Mouse (Mus musculus) ES-Bruce4 (cell line): Measurements from ENCODE around the gene Dusp16.

ENCODE experiments used
- CTCF ChIP-seq: IDR thresholded peaks from one replicate; pipeline ENCODE4 v1.8.1; 2011; ENCODE audit warnings: low read depth, low read length
- EP300 ChIP-seq: IDR thresholded peaks from 2 replicates; pipeline ENCODE4 v1.6.1; 2011; ENCODE audit warnings: low read depth, low read length; ENCODE audit not compliant: insufficient read depth
- POLR2A ChIP-seq: IDR thresholded peaks from one replicate; pipeline ENCODE4 v1.8.1; 2011; ENCODE audit warnings: low read length; ENCODE audit not compliant: insufficient read depth

GRCm38 (mm10) chr6:134695625-134696024 lies 96.8 kb downstream of the Dusp16 start:
- TF ChIP-seq POLR2A, result no peak
- no peak for TF ChIP-seq EP300
- TF ChIP-seq CTCF, result no peak
